Mouse (Mus musculus) brain, adult 10 weeks (tissue): ENCODE results near the gene Sae1. TPM values are rescaled to one million over a fixed set of nuclear protein-coding genes. Genes with fewer than 3 reads are reported as not detected.

Source experiments
- polyA plus RNA-seq: library from polyadenylated mRNA; stranded (reverse); fragments of 350-450 nt; fragmentation: Illumina TruSeq; extraction: RNeasy Lipid Tissue Mini Kit (QIAGEN cat#74804); gene quantifications from one replicate; pipeline ENCODE4 v1.2.3, GENCODE M21; 2015; ENCODE audit warnings: low read depth, low replicate concordance

Gene Sae1
- polyA plus RNA-seq, result 109 TPM

GRCm38 (mm10) chr7:16387160-16388041 is at the start of gene Sae1:
Gene Sae1, minus strand, starts transcription at chr7:16387806.

GRCm38 (mm10) chr7:16400689-16401611 is 13.3 kb upstream of the Sae1 start, which contains the start of gene Zc3h4:
Gene Zc3h4, plus strand, starts transcription at chr7:16400910.

GRCm38 (mm10) chr7:16308093-16308492 is 79.5 kb downstream of the Sae1 start, which contains the start of gene Bbc3:
Gene Bbc3, plus strand, starts transcription at chr7:16308393.

GRCm38 (mm10) chr7:16286026-16286961 is 101.3 kb downstream of the Sae1 start, which contains the start of gene Ccdc9:
Gene Ccdc9, minus strand, starts transcription at chr7:16286795.

GRCm38 (mm10) chr7:16273081-16273765 is 114.4 kb downstream of the Sae1 start, which contains the start of gene Inafm1:
Gene Inafm1, minus strand, starts transcription at chr7:16273617.

Other genes starting within 250 kb of the Sae1 start
- gene Meis3, start 212.7 kb downstream of the Sae1 start, polyA plus RNA-seq, result 45.1 TPM
- 5.7 TPM for gene Dhx34, start 165.8 kb downstream of the Sae1 start, polyA plus RNA-seq
- 0.58 TPM for gene C5ar2, start 143.7 kb downstream of the Sae1 start, polyA plus RNA-seq
- gene C5ar1, start 128.3 kb downstream of the Sae1 start, polyA plus RNA-seq, result 0.92 TPM
- gene Inafm1, start 114.2 kb downstream of the Sae1 start, polyA plus RNA-seq, result 30.5 TPM
- 73.0 TPM for gene Ccdc9, start 101.0 kb downstream of the Sae1 start, polyA plus RNA-seq
- 4.6 TPM for gene Bbc3, start 79.4 kb downstream of the Sae1 start, polyA plus RNA-seq
- gene Zc3h4, start 13.1 kb upstream of the Sae1 start, polyA plus RNA-seq, result 19.6 TPM
- gene Tmem160, start 65.0 kb upstream of the Sae1 start, polyA plus RNA-seq, result 66.1 TPM
- 7.1 TPM for gene Npas1, start 89.9 kb upstream of the Sae1 start, polyA plus RNA-seq
- gene Arhgap35, start 227.2 kb upstream of the Sae1 start, polyA plus RNA-seq, result 60.4 TPM